Mouse (Mus musculus) MEL (cell line): ENCODE data around the gene Rps3a1. TPM values are rescaled to one million over a fixed set of nuclear protein-coding genes. Genes with fewer than 3 reads are reported as not detected.
A peak's percentile ranks its signal among the peaks of the same experiment; 100 is the strongest.

Source experiments
- DNase-seq: peaks from one replicate; pipeline ENCODE4 v3.0.0; 2011; ENCODE audit warnings: low read depth, low spot score
- H3K27ac ChIP-seq: 2 replicates; pipeline ENCODE4 v1.5.1; 2012; ENCODE audit warnings: low read depth, mild to moderate bottlenecking, control low read depth, low read length, moderate library complexity; ENCODE audit not compliant: control insufficient read depth
- H3K27me3 ChIP-seq, 2 experiments: fragments of 150-350 bp in 1 of 2; sonication (generic) in 1 of 2; 2 replicates each; pipeline ENCODE4 v1.6.1; 2012; ENCODE audit warnings: low read length in 2 of 2, mild to moderate bottlenecking in 2 of 2, improper control_type of control experiment in 1 of 2, moderate library complexity in 1 of 2; ENCODE audit not compliant: insufficient read depth in 2 of 2, control insufficient read depth in 1 of 2
- H3K36me3 ChIP-seq, 2 experiments: 2 replicates each; pipeline ENCODE4 v1.6.1; 2012 to 2014; ENCODE audit warnings: low read length in 2 of 2, improper control_type of control experiment in 1 of 2, inconsistent platforms in 1 of 2, mild to moderate bottlenecking in 1 of 2; ENCODE audit not compliant: insufficient read depth in 2 of 2, control insufficient read depth in 1 of 2
- H3K4me1 ChIP-seq, 2 experiments: fragments of 150-350 bp in 1 of 2; sonication (generic) in 1 of 2; 2 replicates each; pipeline ENCODE4 v1.6.1; 2012; ENCODE audit warnings: low read length in 2 of 2, improper control_type of control experiment in 1 of 2, mild to moderate bottlenecking in 1 of 2; ENCODE audit not compliant: insufficient read depth in 2 of 2, control insufficient read depth in 1 of 2
- H3K4me3 ChIP-seq, 2 experiments: fragments of 150-350 bp in 1 of 2; sonication (generic) in 1 of 2; 2 replicates each; pipeline ENCODE4 v1.5.1; 2012; ENCODE audit warnings: low read depth in 2 of 2, low read length in 2 of 2, mild to moderate bottlenecking in 2 of 2, moderate library complexity in 2 of 2, control low read depth in 1 of 2, improper control_type of control experiment in 1 of 2; ENCODE audit not compliant: control insufficient read depth in 1 of 2, insufficient read depth in 1 of 2
- H3K79me2 ChIP-seq: 2 replicates; pipeline ENCODE4 v1.6.1; 2012; ENCODE audit warnings: mild to moderate bottlenecking, low read length, moderate library complexity; ENCODE audit not compliant: control insufficient read depth, poor library complexity, insufficient read depth
- H3K9ac ChIP-seq: 2 replicates; pipeline ENCODE4 v1.6.1; 2012; ENCODE audit warnings: low read depth, mild to moderate bottlenecking, control low read depth, low read length, moderate library complexity; ENCODE audit not compliant: control insufficient read depth, poor library complexity, severe bottlenecking
- H3K9me3 ChIP-seq: fragments of 150-350 bp; sonication (generic); replicated peaks from 2 replicates; pipeline ENCODE4 v1.6.1; 2012; ENCODE audit warnings: mild to moderate bottlenecking, low read length, improper control_type of control experiment, moderate library complexity; ENCODE audit not compliant: insufficient read depth
- BHLHE40 ChIP-seq: IDR thresholded peaks from 2 replicates; pipeline ENCODE4 v1.6.1; 2012; ENCODE audit warnings: low read depth, mild to moderate bottlenecking, inconsistent platforms, low read length, improper control_type of control experiment, borderline replicate concordance
- JUND ChIP-seq: IDR thresholded peaks from 2 replicates; pipeline ENCODE4 v1.6.1; 2011; ENCODE audit warnings: low read depth, mild to moderate bottlenecking, improper control_type of control experiment, low read length
- KAT2A ChIP-seq: conservative IDR thresholded peaks from 2 replicates; pipeline ENCODE4 v1.6.1; 2012; ENCODE audit warnings: low read depth, low read length, improper control_type of control experiment, inconsistent platforms
- MAX ChIP-seq: IDR thresholded peaks from 2 replicates; pipeline ENCODE4 v1.6.1; 2011; ENCODE audit warnings: low read length, improper control_type of control experiment
- MXI1 ChIP-seq: IDR thresholded peaks from 2 replicates; pipeline ENCODE4 v1.6.1; 2011; ENCODE audit warnings: mild to moderate bottlenecking, low read depth, low read length, improper control_type of control experiment
- MYB ChIP-seq: IDR thresholded peaks from 2 replicates; pipeline ENCODE4 v1.6.1; 2011; ENCODE audit warnings: mild to moderate bottlenecking, low read depth, low read length, improper control_type of control experiment
- POLR2AphosphoS2 ChIP-seq: IDR thresholded peaks from 2 replicates; pipeline ENCODE4 v1.6.1; 2011; ENCODE audit warnings: low read length, improper control_type of control experiment
- RCOR1 ChIP-seq: IDR thresholded peaks from 2 replicates; pipeline ENCODE4 v1.6.1; 2012; ENCODE audit warnings: low read depth, mild to moderate bottlenecking, inconsistent platforms, low read length, improper control_type of control experiment
- SMC3 ChIP-seq: IDR thresholded peaks from 2 replicates; pipeline ENCODE4 v1.6.1; 2011; ENCODE audit warnings: low read depth, low read length, improper control_type of control experiment
- TBP ChIP-seq: IDR thresholded peaks from 2 replicates; pipeline ENCODE4 v1.8.0; 2011; ENCODE audit warnings: low read depth, low read length, improper control_type of control experiment
- TCF12 ChIP-seq: IDR thresholded peaks from 2 replicates; pipeline ENCODE4 v1.6.1; 2014; ENCODE audit warnings: low read depth, mild to moderate bottlenecking, inconsistent platforms, low read length, improper control_type of control experiment, moderate library complexity
- ZKSCAN1 ChIP-seq: IDR thresholded peaks from 2 replicates; pipeline ENCODE4 v1.6.1; 2012; ENCODE audit warnings: low read depth, mild to moderate bottlenecking, inconsistent platforms, low read length, improper control_type of control experiment, moderate library complexity
- ZMIZ1 ChIP-seq: IDR thresholded peaks from 2 replicates; pipeline ENCODE4 v1.6.1; 2012; ENCODE audit warnings: low read depth, mild to moderate bottlenecking, inconsistent platforms, low read length, improper control_type of control experiment, moderate library complexity
- polyA plus RNA-seq, 2 experiments: library from polyadenylated mRNA; stranded (reverse) in 1 of 2; unstranded in 1 of 2; fragments of >175 nt in 1 of 2; fragments of >200 nt in 1 of 2; gene quantifications; 2 replicates each; pipeline versions ENCODE4 v1.2.1 to v1.2.4; 2012; ENCODE audit warnings: low replicate concordance in 2 of 2, low read depth in 1 of 2; ENCODE audit not compliant: insufficient read length in 2 of 2, insufficient read depth in 1 of 2, missing spikeins in 1 of 2
- total RNA-seq: library from RNA; depleted of rRNA; stranded (reverse); fragments of 300-350 nt; gene quantifications from 2 replicates; pipeline ENCODE4 v1.2.3, GENCODE M21; 2012

Gene Rps3a1
- total and polyA plus RNA-seq, 3 experiments, result 1,198 to 2,507 TPM; not detected in 1

DNA sequence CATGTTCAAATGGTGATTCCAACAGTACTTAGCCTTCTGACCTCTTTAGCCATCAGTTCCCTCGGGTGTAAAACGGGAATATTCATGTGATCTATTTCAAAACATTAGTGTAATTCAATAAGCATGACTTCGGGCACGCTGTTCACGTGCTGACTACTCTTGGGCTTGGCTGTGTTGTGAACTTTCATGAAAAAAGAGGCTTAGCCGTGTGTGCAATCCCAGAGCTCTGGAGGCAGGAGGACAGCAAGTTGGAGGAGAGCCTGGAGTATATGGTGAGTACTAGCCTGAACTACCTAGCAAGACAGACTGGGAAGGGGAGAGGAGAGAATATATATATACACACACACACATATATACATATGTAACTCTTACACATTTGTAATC, 424 bp upstream of the Rps3a1 start:
- Histone ChIP-seq H3K9ac (peak overlapping the region; percentile 70), H3K4me3 (peak overlapping the region; percentile 51 to 65)

DNA sequence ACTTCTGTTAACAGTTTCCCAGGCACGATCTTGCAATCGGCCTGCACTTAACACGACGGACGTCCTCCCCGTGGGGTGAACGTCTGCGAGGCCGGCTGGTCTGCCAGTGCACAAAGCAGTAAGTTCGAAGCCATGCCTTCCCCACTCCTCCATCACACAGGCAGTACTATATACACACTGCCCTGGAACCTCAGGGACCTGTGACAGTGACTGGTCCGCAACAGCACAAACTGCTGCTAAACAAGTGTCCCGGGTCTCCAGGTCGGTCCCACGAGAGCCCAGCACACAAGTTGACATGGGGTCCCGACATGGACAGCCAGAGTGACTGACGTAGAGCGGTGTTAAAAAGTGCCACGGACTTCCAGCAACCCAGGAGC, 628 bp downstream of the Rps3a1 start:
- H3K27ac ChIP-seq, result peak overlapping the region; percentile 83
- H3K9ac ChIP-seq, result peak overlapping the region; percentile 97
- H3K4me3 ChIP-seq, result peak overlapping the region; percentile 64 to 95
- DNase-seq, result peak; percentile 52
- peaks cover 0 to 19% of the 10 kb centered on the region in 2 experiments; a peak in 2 of 4 replicates for H3K4me1 ChIP-seq
- H3K36me3 ChIP-seq, result peaks cover 29 to 34% of the 10 kb centered on the region in 2 experiments
- no peaks in the 10 kb centered on the region for H3K27me3 ChIP-seq
- TF ChIP-seq POLR2AphosphoS2, result peak; percentile 19; the same call in 1 of the 2 replicates
- TF ChIP-seq ZMIZ1, result no peak
- TF ChIP-seq MXI1, result no peak
- H3K9me3 ChIP-seq, result no peaks in the 10 kb centered on the region
- H3K79me2 ChIP-seq, result peaks cover 32% of the 10 kb centered on the region

More for the DNA sequence above, 424 bp upstream of the Rps3a1 start:
- peak overlapping the region; percentile 83 for H3K27ac ChIP-seq
- no peak for DNase-seq
- no peak for TF ChIP-seq MYB
- peak; percentile 73; the same call in 1 of the 2 replicates for TF ChIP-seq BHLHE40
- TF ChIP-seq RCOR1, result 0 out of 2 replicates have a peak, but pooled peaks have one; percentile 2
- no peak for TF ChIP-seq SMC3
- no peak for TF ChIP-seq KAT2A
- no peak for TF ChIP-seq JUND
- H3K4me1 ChIP-seq, result peaks cover 0 to 14% of the 10 kb centered on the region in 2 experiments; a peak in 2 of 4 replicates
- H3K27me3 ChIP-seq, result no peaks in the 10 kb centered on the region
- H3K36me3 ChIP-seq, result peaks cover 24 to 25% of the 10 kb centered on the region in 2 experiments
- peaks cover 32% of the 10 kb centered on the region for H3K79me2 ChIP-seq
- H3K9me3 ChIP-seq, result no peaks in the 10 kb centered on the region

DNA sequence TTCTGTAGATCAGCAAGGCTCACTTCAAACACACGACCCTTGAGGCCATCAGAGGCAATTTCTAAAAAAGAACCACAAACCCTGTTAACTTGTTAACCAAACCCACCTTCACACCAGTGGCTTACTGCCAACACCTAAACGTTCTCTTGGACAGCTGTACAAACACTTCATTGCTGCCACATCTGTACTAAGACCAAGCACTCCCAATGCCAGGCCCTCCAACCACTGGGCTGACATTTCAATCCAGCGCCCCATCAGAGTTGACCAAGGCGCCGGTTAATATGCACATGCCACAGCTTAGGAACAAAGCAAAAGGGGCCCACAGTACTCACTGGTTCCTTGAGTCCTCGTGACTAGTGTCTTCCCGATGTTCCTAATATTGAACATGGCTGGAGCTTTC, 1.1 kb downstream of the Rps3a1 start:
- H3K79me2 ChIP-seq, result peaks cover 32% of the 10 kb centered on the region
- peak overlapping the region; percentile 64 to 95 for H3K4me3 ChIP-seq
- peak overlapping the region; percentile 83 for H3K27ac ChIP-seq
- peaks cover 29 to 39% of the 10 kb centered on the region in 2 experiments for H3K36me3 ChIP-seq
- H3K9ac ChIP-seq, result peak overlapping the region; percentile 97
- 0 out of 2 replicates have a peak, but pooled peaks have one; percentile 29 for TF ChIP-seq TBP
- 0 out of 2 replicates have a peak, but pooled peaks have one; percentile 59 for TF ChIP-seq MXI1
- 0 out of 2 replicates have a peak, but pooled peaks have one; percentile 26 for TF ChIP-seq MAX
- no peak for TF ChIP-seq ZKSCAN1
- no peak for TF ChIP-seq TCF12
- DNase-seq, result peak; percentile 50
- no peaks in the 10 kb centered on the region for H3K9me3 ChIP-seq
- peaks cover 0 to 19% of the 10 kb centered on the region in 2 experiments; a peak in 2 of 4 replicates for H3K4me1 ChIP-seq
- no peaks in the 10 kb centered on the region for H3K27me3 ChIP-seq
